Mouse (Mus musculus) thymus, adult 2 months (tissue): ENCODE measurements around the gene Klk6. TPM values are rescaled to one million over a fixed set of nuclear protein-coding genes. Genes with fewer than 3 reads are reported as not detected.

Source experiments
- DNase-seq: peaks from one replicate; pipeline ENCODE4 v3.0.0; 2021
- H3K27ac ChIP-seq: fragments of 200-500 bp; 2 replicates; pipeline ENCODE4 v1.5.1; 2012; ENCODE audit warnings: low read length, control low read depth; ENCODE audit not compliant: control insufficient read depth, insufficient read depth
- H3K27me3 ChIP-seq: fragments of 200-500 bp; 2 replicates; pipeline ENCODE4 v1.6.1; 2012; ENCODE audit warnings: mild to moderate bottlenecking, low read length, moderate library complexity, mixed read lengths; ENCODE audit not compliant: control insufficient read depth, insufficient read depth
- H3K36me3 ChIP-seq: fragments of 200-500 bp; 2 replicates; pipeline ENCODE4 v1.6.1; 2012; ENCODE audit warnings: mild to moderate bottlenecking, low read length, moderate library complexity; ENCODE audit not compliant: control insufficient read depth, insufficient read depth
- H3K4me1 ChIP-seq: fragments of 200-500 bp; replicated peaks from 2 replicates; pipeline ENCODE4 v1.6.1; 2012; ENCODE audit warnings: low read length; ENCODE audit not compliant: control insufficient read depth, insufficient read depth
- H3K4me3 ChIP-seq: fragments of 200-500 bp; 2 replicates; pipeline ENCODE4 v1.5.1; 2012; ENCODE audit warnings: mild to moderate bottlenecking, low read length, control low read depth, moderate library complexity; ENCODE audit not compliant: control insufficient read depth, insufficient read depth
- CTCF ChIP-seq: fragments of 200-500 bp; IDR thresholded peaks from 2 replicates; pipeline ENCODE4 v1.5.1; 2012; ENCODE audit warnings: mild to moderate bottlenecking, control low read depth, low read length, moderate library complexity, borderline replicate concordance; ENCODE audit not compliant: control insufficient read depth, poor library complexity, insufficient read depth; ENCODE audit errors: extremely low read depth
- POLR2A ChIP-seq: fragments of 200-500 bp; IDR thresholded peaks from 2 replicates; pipeline ENCODE4 v1.6.1; 2012; ENCODE audit warnings: mild to moderate bottlenecking, low read length, control low read depth, moderate library complexity; ENCODE audit not compliant: control insufficient read depth, poor library complexity, insufficient read depth; ENCODE audit errors: extremely low read depth
- WGBS: fragments of 180-500 bp; shearing (Covaris S2); methylation state at CpG from one replicate; pipeline ENCODE4 v1.1.7; 2018; 5-methylcytosine and 5-hydroxymethylcytosine counted together
- polyA plus RNA-seq: library from polyadenylated mRNA; depleted of rRNA; stranded (reverse); fragments of >200 nt; gene quantifications from 2 replicates; pipeline ENCODE4 v1.2.3, GENCODE M21; 2012

Gene Klk6
- polyA plus RNA-seq, 1 experiment = 3.5 TPM

GRCm38 (mm10) chr7:43791591-43791990, 32.7 kb upstream of the Klk6 start, which contains the start of gene Klk9:
TSS of gene Klk9 (plus strand) at chr7:43791891.
- H3K27ac ChIP-seq = no peak within 1 kb of the TSS
- 82% methylated on average over 7 of the region's 7 CpGs for WGBS
- TF ChIP-seq CTCF (no peak), POLR2A (no peak)
- H3K4me1 ChIP-seq = no peaks in the 10 kb centered on the region
- H3K4me3 ChIP-seq = no peak within 1 kb of the TSS
- no peaks in the 10 kb centered on the region for H3K27me3 ChIP-seq
- H3K36me3 ChIP-seq = no peaks in the 10 kb centered on the region
- no peak for DNase-seq

GRCm38 (mm10) chr7:43796355-43796754, 27.9 kb upstream of the Klk6 start:
- TF ChIP-seq CTCF (no peak), POLR2A (no peak)
- H3K27ac ChIP-seq = no peak overlapping the region
- no peaks in the 10 kb centered on the region for H3K36me3 ChIP-seq
- no peak for DNase-seq
- no peak overlapping the region for H3K4me3 ChIP-seq
- 44% methylated on average over 8 of the region's 8 CpGs for WGBS
- peaks cover 19% of the 10 kb centered on the region for H3K4me1 ChIP-seq
- no peaks in the 10 kb centered on the region for H3K27me3 ChIP-seq

- peak within 1 kb of the TSS; percentile 17; the same call in 1 of the 2 replicates for H3K27ac ChIP-seq
- no peaks in the 10 kb centered on the region for H3K36me3 ChIP-seq
- DNase-seq = peak; percentile 49
- peaks cover 19% of the 10 kb centered on the region for H3K4me1 ChIP-seq
- no peaks in the 10 kb centered on the region for H3K27me3 ChIP-seq
- H3K4me3 ChIP-seq = peak within 1 kb of the TSS; percentile 30
- 0% methylated on average over 28 of the region's 28 CpGs for WGBS
- TF ChIP-seq CTCF (no peak), POLR2A (no peak)
These were observed 26.9 kb upstream of the Klk6 start, which contains the start of gene Klk8 for GRCm38 (mm10) chr7:43797333-43797769. TSS of gene Klk8 (plus strand) at chr7:43797577.

DNA sequence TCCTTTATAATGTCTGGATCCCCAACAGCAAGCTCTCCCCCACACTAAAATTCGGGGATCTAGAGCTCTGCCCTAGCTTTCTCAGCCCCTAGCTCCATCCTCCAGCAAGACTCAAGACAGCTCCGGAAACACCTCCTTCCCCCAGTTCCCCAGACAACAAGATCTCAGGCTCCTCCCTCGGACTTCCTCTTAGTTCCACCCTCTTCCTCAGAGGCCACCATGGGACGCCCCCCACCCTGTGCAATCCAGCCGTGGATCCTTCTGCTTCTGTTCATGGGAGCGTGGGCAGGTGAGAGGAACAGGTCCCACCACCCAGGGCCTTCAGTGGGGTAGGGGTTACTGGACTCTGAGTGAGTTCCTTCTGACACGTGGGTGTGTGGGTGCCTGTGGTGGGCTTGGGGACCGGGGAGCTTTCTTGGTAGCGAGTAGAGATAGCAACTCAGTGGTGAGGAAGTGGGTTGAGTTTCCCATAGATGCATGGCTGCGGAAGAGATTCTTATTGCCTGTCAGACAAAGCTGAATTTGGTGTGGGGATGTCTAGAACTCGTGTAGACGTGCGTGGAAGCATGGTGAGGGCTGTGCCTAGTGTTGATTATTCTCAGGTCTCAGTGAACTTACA, 26.3 kb upstream of the Klk6 start:
- Histone ChIP-seq H3K27me3 (no peaks in the 10 kb centered on the region), H3K36me3 (no peaks in the 10 kb centered on the region), H3K4me3 (peak overlapping the region; percentile 30), H3K27ac (peak overlapping the region; percentile 17; the same call in 1 of the 2 replicates), H3K4me1 (peaks cover 19% of the 10 kb centered on the region)
- no peak for TF ChIP-seq CTCF
- TF ChIP-seq POLR2A = no peak
- WGBS = 4% methylated on average over 13 of the region's 13 CpGs
- DNase-seq = peak; percentile 43

DNA sequence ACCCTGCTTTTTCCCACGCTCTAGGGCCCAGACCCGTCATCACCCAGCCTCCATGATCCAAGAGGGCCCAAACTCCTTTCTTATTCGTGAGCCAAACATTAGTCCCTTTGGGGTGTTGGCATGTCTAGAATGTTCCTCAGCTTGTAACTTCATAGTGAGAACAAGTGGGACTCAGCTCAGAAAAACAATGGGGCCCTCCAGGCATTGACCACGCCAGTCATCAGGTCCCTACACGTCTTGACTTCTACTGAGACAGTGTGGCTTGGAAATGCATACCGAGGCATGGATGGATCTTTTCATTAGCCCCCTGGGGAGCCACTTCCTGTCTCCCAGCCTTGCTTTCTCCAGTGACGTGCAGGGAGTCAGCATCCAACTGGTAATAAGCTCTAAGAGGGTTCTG, 24.4 kb upstream of the Klk6 start:
- WGBS = 85% methylated on average over 7 of the region's 7 CpGs
- no peak overlapping the region for H3K4me3 ChIP-seq
- no peak overlapping the region for H3K27ac ChIP-seq
- DNase-seq = no peak
- H3K36me3 ChIP-seq = no peaks in the 10 kb centered on the region
- peaks cover 19% of the 10 kb centered on the region for H3K4me1 ChIP-seq
- no peak for TF ChIP-seq POLR2A
- H3K27me3 ChIP-seq = no peaks in the 10 kb centered on the region

GRCm38 (mm10) chr7:43810994-43811393, 13.3 kb upstream of the Klk6 start, which contains the start of gene Klk7:
TSS of gene Klk7 (plus strand) at chr7:43811294.
- no peaks in the 10 kb centered on the region for H3K36me3 ChIP-seq
- no peak within 1 kb of the TSS for H3K27ac ChIP-seq
- H3K27me3 ChIP-seq = no peaks in the 10 kb centered on the region
- no peak for TF ChIP-seq CTCF
- TF ChIP-seq POLR2A = no peak
- no peak within 1 kb of the TSS for H3K4me3 ChIP-seq
- 67% methylated on average over 5 of the region's 5 CpGs for WGBS
- DNase-seq = no peak
- H3K4me1 ChIP-seq = no peaks in the 10 kb centered on the region

DNA sequence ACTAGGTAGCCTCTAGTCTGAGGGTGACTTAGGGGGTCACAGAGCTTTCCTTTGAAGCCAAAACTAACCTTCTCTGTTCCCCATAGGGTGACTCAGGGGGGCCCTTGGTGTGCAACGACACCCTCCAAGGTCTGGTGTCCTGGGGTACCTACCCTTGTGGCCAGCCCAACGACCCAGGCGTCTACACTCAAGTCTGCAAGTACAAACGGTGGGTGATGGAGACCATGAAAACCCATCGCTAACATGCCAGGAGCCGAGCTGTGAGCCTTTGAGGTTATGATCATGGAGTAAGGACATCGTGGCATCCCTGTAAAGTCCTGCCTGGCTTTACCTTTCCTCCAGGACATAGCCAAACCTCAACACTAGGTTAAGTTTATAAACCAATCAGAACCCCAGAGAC, 9.1 kb upstream of the Klk6 start:
- Histone ChIP-seq H3K4me1 (no peaks in the 10 kb centered on the region), H3K27ac (no peak overlapping the region), H3K36me3 (no peaks in the 10 kb centered on the region), H3K27me3 (no peaks in the 10 kb centered on the region), H3K4me3 (no peak overlapping the region)
- no peak for TF ChIP-seq CTCF
- TF ChIP-seq POLR2A = no peak
- 90% methylated on average over 7 of the region's 7 CpGs for WGBS
- DNase-seq = no peak
